Mouse (Mus musculus) natural killer cell, adult 2 months (primary cell): Measurements from ENCODE around the gene Hspb11.
A peak's percentile ranks its signal among the peaks of the same experiment; 100 is the strongest.

Experiments used
- DNase-seq, 2 experiments: peaks; one replicate each; pipeline ENCODE4 v3.0.0; 2022; ENCODE audit warnings: low spot score in 2 of 2

Gene Hspb11

GRCm38 (mm10) chr4:107250494-107250893 lies 2.9 kb upstream of the Hspb11 start:
- peak in 1 of 2 experiments; percentile 31 for DNase-seq

DNA sequence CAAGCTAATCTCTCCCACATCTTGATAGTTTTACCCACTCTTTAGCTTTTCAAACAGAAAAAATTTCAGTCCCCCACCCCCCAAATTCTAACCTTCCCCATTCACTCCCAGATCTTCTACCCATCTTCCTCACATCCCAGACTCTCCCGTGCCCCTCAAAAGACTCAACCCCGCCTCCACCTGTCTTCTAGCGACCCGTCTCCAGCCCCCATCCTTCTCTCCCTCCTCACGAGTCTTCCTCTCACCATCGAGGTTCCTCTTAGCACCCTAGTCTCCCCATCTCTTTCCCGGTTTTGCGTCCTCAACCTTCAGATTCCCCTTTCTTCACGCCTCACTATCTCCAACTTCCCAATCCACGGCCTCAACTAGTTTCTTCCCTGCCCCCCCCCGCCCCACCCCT lies 871 bp upstream of the Hspb11 start:
- DNase-seq: no peak

DNA sequence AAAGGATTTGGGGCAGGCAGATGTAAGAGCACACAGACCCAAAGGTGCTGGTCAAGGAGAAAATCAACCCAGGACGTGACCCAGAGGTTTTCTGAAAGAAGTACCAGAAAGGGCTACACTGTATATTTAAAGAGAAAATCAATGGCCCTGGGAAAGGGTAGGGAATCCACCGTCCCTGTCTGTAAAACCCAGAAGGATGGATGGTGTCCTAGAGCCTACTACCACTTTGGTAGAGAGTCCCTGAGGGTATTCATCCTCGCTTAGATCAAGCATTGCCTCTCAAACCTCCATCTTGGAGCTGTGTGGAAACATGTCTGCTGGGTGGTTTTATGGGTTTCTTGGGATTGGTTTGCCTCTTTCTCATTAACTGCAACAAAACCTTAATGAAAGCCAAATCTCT lies 1.0 kb downstream of the Hspb11 start:
- DNase-seq: no peak

DNA sequence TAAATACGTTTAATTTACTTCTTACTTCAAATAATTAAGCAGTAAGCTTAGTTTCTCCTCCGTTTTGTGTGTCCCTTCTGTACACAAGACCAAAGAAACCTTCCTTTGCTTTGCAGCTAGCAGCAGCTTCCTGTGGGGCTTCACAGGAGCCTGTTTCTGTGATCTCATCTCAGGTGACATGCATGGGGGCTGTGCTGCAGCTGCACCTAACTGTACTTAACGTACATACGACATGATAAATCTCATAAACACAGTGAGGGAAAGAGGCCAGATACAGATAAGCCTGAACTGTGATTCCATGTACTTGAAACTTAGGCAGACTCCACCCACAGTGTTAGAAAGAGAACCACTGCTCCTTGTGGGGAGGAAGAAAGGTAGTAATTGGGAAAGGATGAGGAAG lies 6.6 kb downstream of the Hspb11 start:
- peak in 1 of 2 experiments; percentile 36 for DNase-seq

DNA sequence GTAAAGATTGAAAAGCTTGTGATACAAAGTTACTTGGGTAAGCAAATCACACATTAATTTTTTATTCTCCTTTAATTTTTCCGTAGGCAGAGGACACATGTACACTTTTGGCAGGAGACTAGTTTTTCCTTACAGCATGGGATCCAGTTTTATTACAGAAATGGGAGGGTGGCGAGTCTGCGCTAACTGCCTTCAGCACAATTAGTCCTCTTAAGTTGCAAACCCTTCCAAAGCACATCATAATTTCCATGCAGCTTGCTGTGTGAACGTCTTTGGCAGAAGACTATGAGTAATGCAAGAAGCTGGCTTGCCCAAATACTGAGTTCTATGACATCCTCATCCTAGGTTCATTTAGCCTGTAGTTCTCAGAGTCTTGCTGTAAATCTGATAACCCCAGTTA lies 20.3 kb downstream of the Hspb11 start:
- DNase-seq: no peak

- DNase-seq: no peak
These were observed 21.1 kb downstream of the Hspb11 start for GRCm38 (mm10) chr4:107274511-107274910.

DNA sequence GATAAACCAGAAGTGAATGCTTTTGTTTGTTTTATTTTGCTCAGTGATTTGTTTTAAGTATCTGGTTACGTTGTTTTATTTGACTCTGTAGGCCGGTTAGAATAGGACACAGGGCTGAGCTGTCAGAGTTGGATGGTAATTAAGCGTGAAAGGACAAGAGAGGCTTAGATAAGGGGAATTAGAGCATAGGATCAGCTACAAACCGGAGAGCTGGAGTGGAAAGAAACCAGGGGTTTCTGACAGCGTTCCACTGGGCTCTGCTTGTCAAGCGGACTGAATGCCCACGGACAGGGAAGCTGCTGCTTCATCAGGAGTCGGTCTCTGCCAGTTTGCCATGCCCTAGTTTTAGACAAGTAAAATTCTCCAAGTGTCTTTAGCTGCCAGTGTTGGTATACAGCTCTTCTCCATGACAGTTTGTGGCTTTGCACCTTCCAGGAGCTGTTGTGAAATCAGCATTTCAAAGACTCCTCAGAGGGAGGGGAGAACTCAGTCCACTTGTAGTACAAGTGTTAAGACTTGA lies 24.9 kb downstream of the Hspb11 start:
- no peak for DNase-seq

- no peak for DNase-seq
These were observed 27.6 kb downstream of the Hspb11 start for GRCm38 (mm10) chr4:107280843-107281475.

GRCm38 (mm10) chr4:107285446-107286200 lies 32.2 kb downstream of the Hspb11 start:
- no peak for DNase-seq

DNA sequence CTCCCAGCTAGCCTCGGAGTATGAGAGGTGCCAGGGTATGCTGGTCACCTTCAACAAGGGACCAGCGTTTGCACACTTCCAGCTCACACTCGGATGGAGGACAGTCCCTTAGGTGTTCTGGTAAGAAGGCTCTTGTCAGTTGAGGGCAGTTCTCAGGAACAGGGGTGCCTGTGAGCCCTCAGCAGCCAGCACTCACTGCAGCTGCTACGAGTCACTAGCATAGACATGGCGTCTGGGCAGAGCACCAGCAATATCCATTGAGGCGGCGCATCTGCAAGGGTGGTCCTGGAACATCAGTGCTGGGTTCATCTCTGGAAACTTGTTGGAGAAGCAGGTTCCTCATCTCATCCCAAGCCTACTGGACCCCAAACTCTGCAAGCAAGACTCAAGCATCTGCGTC lies 33.0 kb downstream of the Hspb11 start:
- no peak for DNase-seq

DNA sequence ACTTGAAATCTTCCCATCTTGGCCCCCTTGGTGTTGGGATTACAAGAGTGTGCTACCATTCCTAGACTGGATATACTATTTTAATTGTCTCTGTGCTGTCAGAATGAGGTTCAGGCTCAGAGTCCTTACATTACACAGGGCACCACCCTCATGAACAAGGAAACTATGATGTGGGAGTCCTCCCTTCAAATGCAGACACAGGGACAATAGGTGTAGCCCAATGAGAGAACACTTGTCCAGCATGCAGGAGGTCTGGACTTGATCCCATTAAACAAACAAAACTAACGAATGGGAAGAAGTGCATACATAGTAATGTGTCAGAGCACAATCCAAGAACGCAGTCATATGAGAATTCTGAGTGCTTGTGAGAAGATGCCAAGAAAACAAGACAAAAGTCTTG lies 34.1 kb downstream of the Hspb11 start:
- DNase-seq: no peak

DNA sequence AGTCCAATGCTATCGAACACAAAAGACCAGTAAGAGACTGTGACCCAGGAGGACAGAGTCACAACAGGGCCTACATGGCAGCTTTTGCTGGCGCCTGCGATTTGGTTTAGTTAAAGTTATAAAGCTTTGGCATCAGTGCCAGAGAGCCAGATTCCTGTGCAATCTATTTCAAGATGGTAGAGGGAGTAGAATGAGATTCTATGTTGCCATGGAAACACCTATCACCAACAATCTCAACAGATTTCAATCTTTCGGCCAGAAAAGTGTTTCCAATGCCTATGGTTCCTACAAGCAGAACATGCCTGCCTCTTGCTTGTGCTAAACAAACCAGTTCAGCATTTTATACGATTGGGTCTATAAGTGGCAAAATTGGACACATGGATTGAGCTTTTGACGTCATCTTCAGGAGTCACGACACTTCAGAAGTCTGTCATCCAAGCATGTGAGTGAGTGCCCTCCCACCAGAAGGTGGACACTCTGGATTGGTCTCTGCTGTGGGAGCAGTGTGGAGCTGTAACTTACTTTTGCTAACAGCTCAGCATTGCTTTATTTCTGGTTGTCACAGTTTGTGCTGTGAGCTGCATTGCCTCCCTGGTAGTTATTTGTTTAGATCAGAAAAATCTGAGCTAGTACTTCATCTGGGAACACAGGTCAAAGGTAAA lies 38.3 kb downstream of the Hspb11 start:
- DNase-seq: no peak

DNA sequence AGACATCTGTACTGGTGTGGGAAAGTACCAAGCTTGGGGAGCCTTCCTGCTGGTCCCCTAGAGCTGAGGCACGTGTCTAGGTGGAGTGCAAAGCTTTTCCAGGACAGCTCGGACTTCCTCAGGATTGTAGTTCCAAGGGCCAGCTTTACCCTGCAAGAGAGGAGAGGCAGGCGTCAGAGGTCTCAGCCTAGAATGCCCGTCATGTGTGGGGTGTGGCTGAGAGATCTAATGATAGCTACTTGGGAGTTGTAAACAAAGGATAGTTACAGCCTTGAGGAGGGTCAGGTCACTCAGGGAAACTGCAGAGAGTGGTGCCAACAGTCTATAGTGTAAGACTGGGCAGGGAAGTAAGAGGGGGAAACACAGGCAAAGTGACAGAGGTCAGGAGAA lies 38.9 kb downstream of the Hspb11 start:
- no peak for DNase-seq

- DNase-seq: no peak
These were observed 44.7 kb downstream of the Hspb11 start for GRCm38 (mm10) chr4:107298071-107298606.

- no peak for DNase-seq
These were observed 46.5 kb downstream of the Hspb11 start for GRCm38 (mm10) chr4:107299779-107300340.

DNA sequence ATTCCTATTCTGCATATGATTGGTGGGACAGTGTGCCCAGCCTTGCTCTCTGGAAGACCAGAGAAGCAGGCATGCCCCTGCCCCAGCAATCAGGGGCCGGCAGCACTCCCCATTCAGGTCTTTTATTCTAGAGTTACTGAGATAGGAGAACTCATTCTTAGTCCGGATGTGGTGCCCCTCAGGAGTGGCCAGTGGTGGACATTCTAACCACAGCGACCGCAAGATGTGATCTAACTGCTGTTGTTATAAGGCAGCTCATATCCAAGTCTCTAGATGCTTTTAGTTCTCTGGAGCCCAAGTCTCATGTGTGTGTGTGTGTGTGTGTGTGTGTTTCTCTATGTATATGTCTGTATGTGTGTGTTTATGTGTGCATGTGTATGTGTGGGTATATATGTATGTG lies 47.0 kb downstream of the Hspb11 start:
- DNase-seq: peak; percentile 54 to 75

DNA sequence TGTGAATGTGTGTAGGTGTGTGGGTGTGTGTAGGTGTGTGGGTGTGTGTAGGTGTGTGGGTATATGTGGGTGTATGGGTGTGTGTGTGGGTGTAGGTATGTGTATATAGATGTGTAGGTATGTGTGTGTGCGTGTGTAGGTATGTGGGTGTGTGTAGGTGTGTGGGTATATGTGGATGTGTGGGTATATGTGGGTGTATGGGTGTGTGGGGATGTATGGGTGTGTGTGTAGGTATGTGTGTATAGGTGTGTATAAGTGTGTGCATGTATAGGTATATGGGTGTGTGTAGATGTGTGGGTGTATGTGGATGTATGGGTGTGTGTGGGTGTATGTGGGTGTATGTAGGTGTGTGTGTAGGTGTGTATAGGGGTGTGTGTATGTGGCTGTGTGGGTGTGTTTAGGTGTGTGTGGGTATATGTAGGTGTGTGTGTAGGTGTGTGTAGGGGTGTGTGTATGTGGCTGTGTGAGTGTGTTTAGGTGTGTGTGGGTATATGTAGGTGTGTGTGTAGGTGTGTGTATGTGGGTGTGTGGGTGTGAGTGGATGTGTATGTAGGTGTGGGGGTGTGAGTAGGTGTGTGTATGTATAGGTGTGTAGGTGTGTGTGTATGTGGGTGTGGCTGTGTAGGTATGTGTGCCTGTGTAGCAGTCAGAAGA lies 47.6 kb downstream of the Hspb11 start:
- DNase-seq: no peak

- DNase-seq: no peak
These were observed 48.8 kb downstream of the Hspb11 start for GRCm38 (mm10) chr4:107302221-107302620.

GRCm38 (mm10) chr4:107302832-107303231 lies 49.4 kb downstream of the Hspb11 start:
- peak; percentile 12 to 19 for DNase-seq

GRCm38 (mm10) chr4:107303531-107303930 lies 50.1 kb downstream of the Hspb11 start:
- no peak for DNase-seq

DNA sequence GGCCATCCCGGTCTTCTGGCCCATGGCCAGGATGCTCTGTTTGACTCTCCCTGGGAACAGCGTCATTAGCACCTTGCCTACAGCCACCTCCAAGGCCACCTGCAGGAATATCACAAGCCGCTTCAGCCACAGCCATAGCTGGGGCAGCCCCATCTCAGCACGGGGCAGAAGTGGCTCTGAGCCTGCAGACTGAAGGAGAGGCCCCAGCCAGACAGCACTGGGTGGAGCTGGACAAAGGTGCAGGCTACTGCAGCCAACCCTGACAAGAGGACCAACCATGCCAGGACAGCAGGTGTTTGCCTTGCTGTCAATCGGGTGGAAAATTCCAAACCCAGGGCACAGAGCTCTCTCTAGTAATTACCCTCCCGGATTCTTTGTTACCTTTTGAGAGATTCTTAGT lies 53.6 kb downstream of the Hspb11 start, which contains the start of gene Dio1:
TSS of gene Dio1 (minus strand) at position 204 of the 400 bp plus-strand sequence.
- no peak for DNase-seq
